Mouse (Mus musculus) heart, adult 10 weeks (tissue): ENCODE data around the gene Catsperg1. TPM values are rescaled to one million over a fixed set of nuclear protein-coding genes. Genes with fewer than 3 reads are reported as not detected.

Experiments
- polyA plus RNA-seq: library from polyadenylated mRNA; stranded (reverse); fragments of 350-450 nt; fragmentation: Illumina TruSeq; extraction: RNeasy Lipid Tissue Mini Kit (QIAGEN cat#74804); gene quantifications from one replicate; pipeline ENCODE4 v1.2.3, GENCODE M21; 2014; ENCODE audit warnings: low read depth, low replicate concordance

The Catsperg1 gene
- polyA plus RNA-seq, result 0.50 TPM

GRCm38 (mm10) chr7:29213675-29214082, at the start of gene Catsperg1:
Catsperg1 (minus strand) TSS chr7:29214035.

GRCm38 (mm10) chr7:29248261-29248841, 34.5 kb upstream of the Catsperg1 start, which contains the start of gene 2200002D01Rik:
2200002D01Rik (minus strand) TSS chr7:29248466.

GRCm38 (mm10) chr7:29238019-29238967, 24.5 kb upstream of the Catsperg1 start, which contains the start of gene Yif1b:
Yif1b (plus strand) TSS chr7:29238329.

GRCm38 (mm10) chr7:29232247-29233013, 18.6 kb upstream of the Catsperg1 start, which contains the start of gene Kcnk6:
Kcnk6 (minus strand) TSS chr7:29232515.

GRCm38 (mm10) chr7:29180077-29180853, 33.6 kb downstream of the Catsperg1 start, which contains the start of gene Psmd8:
Psmd8 (minus strand) TSS chr7:29180701.

GRCm38 (mm10) chr7:29170066-29170754, 43.6 kb downstream of the Catsperg1 start, which contains the start of the genes Ggn and Spred3:
Ggn (plus strand) TSS chr7:29170210.
Spred3 (minus strand) TSS chr7:29170411.

GRCm38 (mm10) chr7:29155838-29156782, 57.7 kb downstream of the Catsperg1 start, which contains the start of gene Fam98c:
Fam98c (minus strand) TSS chr7:29156234.

GRCm38 (mm10) chr7:29134693-29135386, 79.0 kb downstream of the Catsperg1 start, which contains the start of gene Rasgrp4:
Rasgrp4 (plus strand) TSS chr7:29134851.

Other genes starting within 250 kb of the Catsperg1 start
- 233 TPM for gene Eif3k, start 232.2 kb downstream of the Catsperg1 start, polyA plus RNA-seq
- gene Map4k1, start 232.0 kb downstream of the Catsperg1 start, polyA plus RNA-seq, result 2.0 TPM
- gene Ryr1, start 88.9 kb downstream of the Catsperg1 start, polyA plus RNA-seq, result 0.05 TPM
- gene Rasgrp4, start 79.2 kb downstream of the Catsperg1 start, polyA plus RNA-seq, result 1.8 TPM
- gene Fam98c, start 57.8 kb downstream of the Catsperg1 start, polyA plus RNA-seq, result 18.9 TPM
- not detected for gene Ggn, start 43.8 kb downstream of the Catsperg1 start, polyA plus RNA-seq
- gene Spred3, start 43.6 kb downstream of the Catsperg1 start, polyA plus RNA-seq, result 1.6 TPM
- 131 TPM for gene Psmd8, start 33.3 kb downstream of the Catsperg1 start, polyA plus RNA-seq
- 3.4 TPM for gene Kcnk6, start 18.5 kb upstream of the Catsperg1 start, polyA plus RNA-seq
- gene Yif1b, start 24.3 kb upstream of the Catsperg1 start, polyA plus RNA-seq, result 70.6 TPM
- gene 2200002D01Rik, start 34.4 kb upstream of the Catsperg1 start, polyA plus RNA-seq, result 3.1 TPM
- 34.7 TPM for gene Spint2, start 67.9 kb upstream of the Catsperg1 start, polyA plus RNA-seq
- gene Ppp1r14a, start 75.3 kb upstream of the Catsperg1 start, polyA plus RNA-seq, result 10.0 TPM
- 0.47 TPM for gene Dpf1, start 89.9 kb upstream of the Catsperg1 start, polyA plus RNA-seq